Mouse (Mus musculus): Measurements from ENCODE around the gene Ift88.

DNA sequence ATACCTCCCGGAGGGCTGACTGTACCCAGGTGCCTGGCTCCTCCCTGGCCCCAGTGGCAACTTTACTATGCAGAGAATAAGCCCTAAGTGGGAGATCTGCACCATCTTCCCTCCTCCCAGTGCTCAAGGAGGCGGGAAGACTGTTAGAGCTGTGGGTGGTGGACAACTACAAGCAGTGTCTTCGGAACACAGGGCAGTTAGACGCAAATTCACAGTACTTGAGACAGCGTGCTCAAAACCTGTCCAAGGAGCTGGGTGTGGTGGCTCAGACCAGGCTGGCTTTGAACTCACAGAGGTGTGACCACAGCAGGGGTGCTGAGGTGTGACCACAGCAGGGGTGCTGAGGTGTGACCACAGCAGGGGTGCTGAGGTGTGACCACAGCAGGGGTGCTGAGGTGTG lies 130.6 kb downstream of the Ift88 start:
- TF ChIP-seq CTCF (IDR thresholded peaks at IDR 0.05; ENCODE audit: low read depth) (no peak), EP300 (IDR thresholded peaks at IDR 0.05; ENCODE audit: low read depth) (no peak)
